8 mouse cellular contexts compared by ENCODE assay signal in the genomic region with DNA sequence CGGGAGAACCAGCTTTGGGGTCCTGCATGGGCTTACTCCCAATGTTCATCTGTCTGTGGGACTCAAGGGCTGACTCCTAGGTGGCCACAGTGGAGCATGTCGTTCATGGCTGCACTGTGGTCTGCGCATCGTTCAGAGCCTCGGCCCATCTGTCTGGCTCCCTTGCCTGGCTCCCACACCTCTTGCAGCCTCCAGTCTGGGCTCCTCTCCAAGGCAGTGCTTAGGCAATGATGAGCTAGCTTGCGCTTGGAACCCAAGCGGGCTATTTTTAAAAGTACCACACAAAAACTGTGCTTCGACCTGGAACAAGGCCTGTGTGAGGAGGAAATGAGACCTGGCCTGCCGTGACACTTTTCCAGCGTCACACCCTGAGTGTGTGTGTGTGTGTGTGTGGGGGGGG. TPM values are rescaled to one million over a fixed set of nuclear protein-coding genes. Genes with fewer than 3 reads are reported as not detected.
DNase-seq lines count a peak whose midpoint lies in the region; ATAC-seq lines count a peak whose summit lies in the region.

No protein-coding gene starts in this region.

- DNase-seq in adrenal gland, postnatal 14 days = peak; percentile 36
- no peak for DNase-seq in adrenal gland, adult 18-20 months (ENCODE audit: low spot score in 2 of 2)
- peak; percentile 58 for DNase-seq in gastrocnemius, postnatal 25 days
- DNase-seq in left cerebral cortex, adult 18-20 months (ENCODE audit: low spot score in 2 of 2) = peak; percentile 89 to 90
- DNase-seq in right cerebral cortex, postnatal 14 days = peak; percentile 83

- peak; percentile 96 for ATAC-seq in cerebellum, adult (ENCODE audit: insufficient number of reproducible peaks, low FRiP score, low TSS enrichment)
- ATAC-seq in CD4-positive, CD25-positive, alpha-beta regulatory T cell, adult 4 months = no peak
- no peak for ATAC-seq in inflammation-experienced regulatory T-cells, adult 6 months

RNA-seq across cellular contexts. Expression of a gene that starts 21.7 kb away (rescaled TPM):
- 1.4 and 2.3 TPM in 2 replicates for total RNA-seq in adrenal gland, postnatal 14 days (2021)
- 1 to 10 TPM; 2.8 to 3.7 TPM for total RNA-seq in adrenal gland, adult 18-20 months (2021)
- under 1 TPM; 0.27 to 0.64 TPM for total RNA-seq in gastrocnemius, postnatal 25 days (2021)
- 100 to 1,000 TPM; 200 to 217 TPM for total RNA-seq in left cerebral cortex, adult 18-20 months (2021)
- polyA plus RNA-seq in CD4-positive, CD25-positive, alpha-beta regulatory T cell, adult 4 months (2017; shearing (Covaris generic)) = not detected
- polyA plus RNA-seq in inflammation-experienced regulatory T-cells, adult 6 months (2017; shearing (Covaris generic)) = not detected

RNA-seq across cellular contexts. Expression of a gene that starts 40.8 kb away (rescaled TPM):
- total RNA-seq in adrenal gland, postnatal 14 days (2021) = 55.0 and 57.0 TPM in 2 replicates
- total RNA-seq in adrenal gland, adult 18-20 months (2021) = 10 to 100 TPM; 45.4 to 56.2 TPM
- total RNA-seq in gastrocnemius, postnatal 25 days (2021) = 10 to 100 TPM in 1 of 2 experiments, 1 to 10 TPM in 1; 8.6 to 11.8 TPM
- total RNA-seq in left cerebral cortex, adult 18-20 months (2021) = 10 to 100 TPM; 43.9 to 54.8 TPM
- polyA plus RNA-seq in CD4-positive, CD25-positive, alpha-beta regulatory T cell, adult 4 months (2017; shearing (Covaris generic)) = 100 to 1,000 TPM; 160 to 164 TPM
- 100 to 1,000 TPM; 175 to 199 (median 178) TPM for polyA plus RNA-seq in inflammation-experienced regulatory T-cells, adult 6 months (2017; shearing (Covaris generic))

Comparison
In these comparisons a context has a peak if more than half of its experiments do, and no peak if none do; other contexts are left out.
1. DNase-seq: peak in adrenal gland, postnatal 14 days (single experiment), gastrocnemius, postnatal 25 days (single experiment), left cerebral cortex, adult 18-20 months (2 of 2) and right cerebral cortex, postnatal 14 days (single experiment); none in adrenal gland, adult 18-20 months (0 of 2).
2. RNA of a gene that starts 21.7 kb away (total RNA-seq): 200 to 217 TPM in left cerebral cortex, adult 18-20 months; 2.8 to 3.7 TPM in adrenal gland, adult 18-20 months, 1.4 to 2.3 TPM in adrenal gland, postnatal 14 days and 0.27 to 0.64 TPM in gastrocnemius, postnatal 25 days; every median in the first group is over 10 times any median in the second.